Mouse (Mus musculus): ENCODE results near the gene Mast4.

DNA sequence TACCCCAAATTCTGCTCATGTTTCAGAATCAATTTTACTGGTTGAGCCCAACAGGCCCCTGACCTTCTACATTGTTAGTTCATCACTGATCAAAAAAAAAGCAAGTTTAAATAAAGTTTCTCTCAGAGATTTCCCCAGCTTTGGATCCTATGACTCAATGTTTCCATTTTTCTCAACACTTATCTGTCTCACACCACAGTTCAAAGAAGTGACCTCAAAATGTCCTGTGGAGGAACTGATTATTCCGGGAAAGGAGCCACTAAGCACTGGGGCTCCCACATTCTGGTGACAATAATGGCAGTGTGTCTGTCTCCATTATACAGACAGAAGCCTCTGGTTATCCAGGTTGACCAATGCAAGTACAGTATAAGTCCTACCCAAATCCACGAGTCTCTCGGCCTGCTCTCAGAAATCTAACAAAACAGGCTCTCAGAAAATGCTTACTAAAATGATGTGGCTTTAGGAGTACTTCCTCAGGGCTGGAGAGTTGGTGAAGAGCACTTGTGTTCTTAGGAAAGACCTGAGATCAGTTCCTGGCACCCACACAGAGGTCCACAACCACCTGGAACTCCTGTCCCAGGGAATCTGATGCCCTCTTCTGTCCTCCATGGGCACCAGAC lies 319.1 kb downstream of the Mast4 start:
- TF ChIP-seq CTCF (IDR thresholded peaks at IDR 0.05; ENCODE audit: low read depth, low read length) (no peak), POLR2A (IDR thresholded peaks at IDR 0.05; ENCODE audit: borderline replicate concordance, low read depth, low read length) (no peak)
